Mouse (Mus musculus) embryonic facial prominence, embryonic 11.5 days (tissue): ENCODE results near the gene Themis2. TPM values are rescaled to one million over a fixed set of nuclear protein-coding genes. Genes with fewer than 3 reads are reported as not detected.

Experiments
- ATAC-seq: fragments of 200-750 bp; cut with Nextera tagmentation; replicated peaks from 2 replicates; pipeline ENCODE4 v1.8.0; 2017; ENCODE audit warnings: low read depth; ENCODE audit not compliant: insufficient number of reproducible peaks, low FRiP score, low TSS enrichment
- DNase-seq: peaks from one replicate; pipeline ENCODE4 v3.0.0-alpha.2; 2015; ENCODE audit warnings: low spot score
- H3K27ac ChIP-seq: fragments of 300-500 bp; sonication (generic); replicated peaks from 2 replicates; pipeline ENCODE4 v1.5.1; 2014; ENCODE audit warnings: mild to moderate bottlenecking, low read depth, low read length, control low read depth
- H3K27me3 ChIP-seq: fragments of 300-500 bp; sonication (generic); 2 replicates; pipeline ENCODE4 v1.6.1; 2014; ENCODE audit warnings: mild to moderate bottlenecking, low read length, moderate library complexity, mixed read lengths; ENCODE audit not compliant: control insufficient read depth, insufficient read depth
- H3K36me3 ChIP-seq: fragments of 300-500 bp; sonication (generic); replicated peaks from 2 replicates; pipeline ENCODE4 v1.6.1; 2014; ENCODE audit warnings: low read depth, mild to moderate bottlenecking, low read length, moderate library complexity, mixed read lengths; ENCODE audit not compliant: control insufficient read depth, insufficient read depth
- H3K4me1 ChIP-seq: fragments of 300-500 bp; sonication (generic); 2 replicates; pipeline ENCODE4 v1.6.1; 2014; ENCODE audit warnings: low read length, mixed read lengths; ENCODE audit not compliant: control insufficient read depth, insufficient read depth
- H3K4me2 ChIP-seq: fragments of 300-500 bp; sonication (generic); 2 replicates; pipeline ENCODE4 v1.6.1; 2014; ENCODE audit warnings: low read depth, mild to moderate bottlenecking, control low read depth, low read length, moderate library complexity
- H3K4me3 ChIP-seq: fragments of 300-500 bp; sonication (generic); 2 replicates; pipeline ENCODE4 v1.5.1; 2014; ENCODE audit warnings: low read depth, low read length, control low read depth
- H3K9ac ChIP-seq: fragments of 300-500 bp; sonication (generic); replicated peaks from 2 replicates; pipeline ENCODE4 v1.6.1; 2014; ENCODE audit warnings: mild to moderate bottlenecking, control low read depth, low read length
- H3K9me3 ChIP-seq: fragments of 300-500 bp; sonication (generic); replicated peaks from 2 replicates; pipeline ENCODE4 v1.6.1; 2016; ENCODE audit warnings: mild to moderate bottlenecking, low read length, inconsistent platforms, mixed read lengths; ENCODE audit not compliant: control insufficient read depth
- WGBS: fragments of 180-500 bp; shearing (Covaris S2); extraction: QIAGEN DNeasy Blood & Tissue Kit; methylation state at CpG from one replicate; pipeline ENCODE4 v1.1.7; 2014; 5-methylcytosine and 5-hydroxymethylcytosine counted together
- polyA plus RNA-seq: library from polyadenylated mRNA; unstranded; fragments of >200 nt; fragmentation: Nextera tagmentation; extraction: Ambion mirVana; gene quantifications from 2 replicates; pipeline ENCODE4 v1.2.1, GENCODE M21; 2014

Themis2 gene
- polyA plus RNA-seq, result 0.63 and 1.0 TPM in 2 replicates

DNA sequence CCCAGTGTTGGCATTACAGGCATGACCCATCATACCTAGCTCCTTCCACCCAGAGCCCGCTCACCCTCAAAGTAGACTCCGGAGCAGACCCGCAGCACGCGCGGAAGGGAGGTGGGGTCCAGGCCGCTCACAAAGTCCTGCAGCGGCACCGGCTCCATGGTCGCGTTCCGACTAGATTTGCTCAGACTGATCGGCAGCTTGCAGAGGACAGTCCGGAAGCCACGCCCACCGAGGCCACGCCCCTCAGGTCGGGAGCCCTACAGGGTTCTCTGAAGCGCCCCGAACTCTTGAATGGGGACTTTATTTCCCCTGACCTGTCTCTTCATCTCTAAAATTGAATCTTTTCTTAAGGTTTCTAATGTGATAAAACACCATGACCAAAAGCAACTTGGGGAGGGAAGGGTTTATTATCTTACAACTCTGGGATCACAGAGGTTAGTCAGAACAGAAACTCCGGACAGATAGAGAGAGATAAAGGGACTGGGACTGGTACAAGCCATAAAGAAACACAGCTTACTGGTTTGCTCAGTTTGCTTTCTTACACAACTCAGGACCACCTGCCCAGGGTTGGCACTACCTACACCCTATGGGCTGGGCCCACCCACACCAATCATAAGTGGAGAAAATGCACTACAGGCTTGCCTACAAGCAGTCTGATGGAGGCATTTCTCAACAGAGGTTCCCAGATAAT, at the start of gene Themis2:
Gene Themis2, minus strand, starts transcription at position 192 of the 691 bp plus-strand sequence.
- H3K27me3 ChIP-seq, result peaks cover 5% of the 10 kb centered on the region; the same call in 1 of the 2 replicates
- peak within 1 kb of the TSS; percentile 37; the same call in 1 of the 2 replicates for H3K4me2 ChIP-seq
- H3K4me1 ChIP-seq, result no peaks in the 10 kb centered on the region
- H3K36me3 ChIP-seq, result no peaks in the 10 kb centered on the region
- no peak for ATAC-seq
- H3K4me3 ChIP-seq, result peak within 1 kb of the TSS; percentile 21; the same call in 1 of the 2 replicates
- H3K27ac ChIP-seq, result no peak within 1 kb of the TSS
- 4% methylated on average over 21 of the region's 21 CpGs for WGBS
- H3K9ac ChIP-seq, result peak within 1 kb of the TSS; percentile 15; the same call in 1 of the 2 replicates
- H3K9me3 ChIP-seq, result no peaks in the 10 kb centered on the region
- peak; percentile 67 for DNase-seq

DNA sequence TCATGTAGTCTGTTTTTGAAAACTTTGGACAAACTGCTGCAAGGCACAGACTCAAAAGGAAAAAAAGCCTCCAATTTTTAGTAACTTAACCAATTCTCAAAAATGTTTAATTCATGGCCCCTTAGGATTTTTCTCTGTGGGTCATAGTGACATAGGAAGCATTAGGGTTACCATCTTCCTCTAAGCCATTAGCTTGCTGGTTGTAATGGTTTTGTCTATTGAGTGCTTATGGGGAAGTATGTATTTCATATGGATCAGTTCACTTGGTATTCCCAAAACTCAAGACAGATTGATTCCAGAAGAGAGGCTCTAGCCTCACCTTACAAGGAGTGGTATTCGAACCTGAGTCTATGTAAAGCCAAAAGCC, 47.5 kb upstream of the Themis2 start:
- H3K4me2 ChIP-seq, result peak overlapping the region; percentile 60
- H3K4me1 ChIP-seq, result no peaks in the 10 kb centered on the region; the same call in 1 of the 2 replicates
- H3K27me3 ChIP-seq, result no peaks in the 10 kb centered on the region
- H3K9ac ChIP-seq, result peak overlapping the region; percentile 90; the same call in 1 of the 2 replicates
- no peak overlapping the region; the same call in 1 of the 2 replicates for H3K27ac ChIP-seq
- H3K36me3 ChIP-seq, result peaks cover 3% of the 10 kb centered on the region
- no peaks in the 10 kb centered on the region for H3K9me3 ChIP-seq
- WGBS, result 69% methylated on average over 1 of the region's 1 CpGs
- peak overlapping the region; percentile 70 for H3K4me3 ChIP-seq
- DNase-seq (no peak), ATAC-seq (no peak)

DNA sequence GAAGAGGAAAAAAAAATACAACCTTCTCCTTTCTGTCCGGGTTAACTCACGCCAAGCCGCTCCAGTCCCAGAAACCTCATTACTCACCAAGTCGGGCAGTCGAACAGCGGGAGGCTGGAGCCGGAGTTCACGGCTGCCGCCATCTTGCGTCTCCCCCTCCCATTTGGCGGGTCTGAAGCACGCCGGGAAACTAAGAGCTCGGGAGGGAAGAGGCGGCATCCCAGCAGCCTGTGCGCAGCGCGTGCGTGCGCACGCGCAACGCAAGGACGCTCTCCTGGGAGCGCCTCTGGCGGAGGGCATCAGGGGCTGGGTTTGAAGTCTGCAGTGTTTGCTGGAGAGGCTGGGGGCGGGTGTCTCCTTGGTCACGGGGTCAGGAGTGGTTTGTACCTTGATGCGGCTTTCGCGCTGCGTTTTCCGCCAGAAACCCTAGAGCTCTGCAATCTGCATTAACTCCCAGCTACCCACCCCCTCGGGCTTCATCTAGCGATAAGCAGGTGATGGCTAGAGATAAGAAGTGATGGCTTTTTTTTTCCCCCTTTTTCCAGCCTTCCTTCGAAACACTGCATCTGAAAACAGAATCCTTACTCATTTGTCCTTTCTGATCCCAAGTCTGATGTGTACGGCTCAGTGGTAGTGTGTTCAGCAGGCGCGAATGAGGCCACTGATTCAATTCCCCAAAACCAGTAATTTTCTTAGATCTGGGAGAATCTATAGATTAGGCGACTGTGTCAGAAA, 47.0 kb upstream of the Themis2 start, which contains the start of gene Ppp1r8:
Gene Ppp1r8, minus strand, starts transcription at position 200 of the 735 bp plus-strand sequence.
- Histone ChIP-seq H3K4me1 (no peaks in the 10 kb centered on the region; the same call in 1 of the 2 replicates), H3K4me2 (peak within 1 kb of the TSS; percentile 60), H3K9ac (peak within 1 kb of the TSS; percentile 90), H3K36me3 (peaks cover 3% of the 10 kb centered on the region), H3K9me3 (no peaks in the 10 kb centered on the region), H3K27me3 (no peaks in the 10 kb centered on the region), H3K4me3 (peak within 1 kb of the TSS; percentile 70), H3K27ac (peak within 1 kb of the TSS; percentile 7)
- 1% methylated on average over 40 of the region's 40 CpGs for WGBS
- ATAC-seq (peak; percentile 98), DNase-seq (peak; percentile 95)

GRCm38 (mm10) chr4:132842281-132842906, 46.2 kb upstream of the Themis2 start:
- H3K4me3 ChIP-seq, result peak overlapping the region; percentile 70
- H3K4me1 ChIP-seq, result no peaks in the 10 kb centered on the region; the same call in 1 of the 2 replicates
- 1% methylated on average over 30 of the region's 30 CpGs for WGBS
- peaks cover 3% of the 10 kb centered on the region for H3K36me3 ChIP-seq
- DNase-seq (peak; percentile 26), ATAC-seq (peak; percentile 50; the same call in 1 of the 2 replicates)
- peak overlapping the region; percentile 90 for H3K9ac ChIP-seq
- peak overlapping the region; percentile 7; the same call in 1 of the 2 replicates for H3K27ac ChIP-seq
- no peaks in the 10 kb centered on the region for H3K9me3 ChIP-seq
- H3K4me2 ChIP-seq, result peak overlapping the region; percentile 49
- no peaks in the 10 kb centered on the region for H3K27me3 ChIP-seq

GRCm38 (mm10) chr4:132841493-132841892, 45.3 kb upstream of the Themis2 start:
- Histone ChIP-seq H3K9ac (peak overlapping the region; percentile 90), H3K4me2 (peak overlapping the region; percentile 49), H3K9me3 (no peaks in the 10 kb centered on the region), H3K27ac (no peak overlapping the region), H3K27me3 (no peaks in the 10 kb centered on the region), H3K4me1 (no peaks in the 10 kb centered on the region; the same call in 1 of the 2 replicates), H3K36me3 (peaks cover 5% of the 10 kb centered on the region), H3K4me3 (peak overlapping the region; percentile 70)
- no peak for DNase-seq
- 82% methylated on average over 3 of the region's 3 CpGs for WGBS
- ATAC-seq, result no peak

DNA sequence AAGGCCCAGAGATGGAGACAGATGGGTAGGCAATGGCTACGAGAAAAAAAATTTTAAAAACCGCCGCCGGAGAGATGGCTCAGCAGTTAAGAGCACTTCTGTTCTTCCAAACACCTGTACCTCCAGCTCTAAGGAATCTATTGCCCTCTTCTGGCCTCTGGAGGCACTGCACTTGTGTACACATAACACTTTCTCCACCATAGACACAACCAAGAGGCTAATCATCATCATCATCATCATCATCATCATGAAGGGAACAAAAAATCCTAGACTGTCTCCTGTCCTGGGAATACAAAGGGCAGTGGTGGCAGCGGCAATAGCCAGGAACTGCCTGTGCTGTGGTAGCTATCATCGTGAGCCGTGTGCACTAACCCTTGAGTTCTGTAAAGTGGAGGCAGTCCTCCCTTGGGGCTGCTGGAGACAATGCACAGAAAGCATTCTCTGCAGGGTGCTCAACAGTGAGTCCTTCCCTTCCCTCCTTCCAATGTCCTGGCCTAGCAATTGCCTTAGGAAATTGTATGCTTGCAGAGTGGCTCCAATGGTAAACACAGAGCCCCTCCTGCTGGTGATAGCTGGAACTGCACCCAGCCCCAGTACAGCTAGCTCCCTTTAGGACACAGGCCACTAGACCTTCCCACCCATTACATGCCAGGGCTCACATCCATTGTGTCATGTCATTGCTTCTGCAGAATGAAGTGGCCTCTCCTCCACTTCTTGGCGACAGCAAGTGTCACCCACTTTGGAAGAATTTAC, 27.6 kb upstream of the Themis2 start:
- ATAC-seq (no peak), DNase-seq (peak; percentile 74)
- H3K9me3 ChIP-seq, result peaks cover 2% of the 10 kb centered on the region; the same call in 1 of the 2 replicates
- H3K36me3 ChIP-seq, result peaks cover 15% of the 10 kb centered on the region
- no peak overlapping the region for H3K4me3 ChIP-seq
- H3K27me3 ChIP-seq, result no peaks in the 10 kb centered on the region
- 79% methylated on average over 8 of the region's 8 CpGs for WGBS
- no peak overlapping the region for H3K27ac ChIP-seq
- H3K9ac ChIP-seq, result no peak overlapping the region
- no peak overlapping the region for H3K4me2 ChIP-seq
- no peaks in the 10 kb centered on the region for H3K4me1 ChIP-seq

- no peak for ATAC-seq
- DNase-seq, result no peak
- 51% methylated on average over 2 of the region's 2 CpGs for WGBS
- no peak overlapping the region for H3K27ac ChIP-seq
- no peaks in the 10 kb centered on the region for H3K27me3 ChIP-seq
- H3K9ac ChIP-seq, result no peak overlapping the region
- H3K4me3 ChIP-seq, result no peak overlapping the region
- no peak overlapping the region for H3K4me2 ChIP-seq
- no peaks in the 10 kb centered on the region for H3K36me3 ChIP-seq
- peaks cover 2% of the 10 kb centered on the region; the same call in 1 of the 2 replicates for H3K9me3 ChIP-seq
- no peaks in the 10 kb centered on the region for H3K4me1 ChIP-seq
Observed at GRCm38 (mm10) chr4:132818442-132818841, 22.3 kb upstream of the Themis2 start.
